Mouse (Mus musculus) CD8-positive naive resting alpha-beta T cell, adult 2 months (primary cell): Measurements from ENCODE around the gene Galnt11.

Source experiments
- DNase-seq, 2 experiments: peaks; one replicate each; pipeline ENCODE4 v3.0.0; 2022; ENCODE audit warnings: low read depth in 2 of 2, low spot score in 2 of 2

The Galnt11 gene

DNA sequence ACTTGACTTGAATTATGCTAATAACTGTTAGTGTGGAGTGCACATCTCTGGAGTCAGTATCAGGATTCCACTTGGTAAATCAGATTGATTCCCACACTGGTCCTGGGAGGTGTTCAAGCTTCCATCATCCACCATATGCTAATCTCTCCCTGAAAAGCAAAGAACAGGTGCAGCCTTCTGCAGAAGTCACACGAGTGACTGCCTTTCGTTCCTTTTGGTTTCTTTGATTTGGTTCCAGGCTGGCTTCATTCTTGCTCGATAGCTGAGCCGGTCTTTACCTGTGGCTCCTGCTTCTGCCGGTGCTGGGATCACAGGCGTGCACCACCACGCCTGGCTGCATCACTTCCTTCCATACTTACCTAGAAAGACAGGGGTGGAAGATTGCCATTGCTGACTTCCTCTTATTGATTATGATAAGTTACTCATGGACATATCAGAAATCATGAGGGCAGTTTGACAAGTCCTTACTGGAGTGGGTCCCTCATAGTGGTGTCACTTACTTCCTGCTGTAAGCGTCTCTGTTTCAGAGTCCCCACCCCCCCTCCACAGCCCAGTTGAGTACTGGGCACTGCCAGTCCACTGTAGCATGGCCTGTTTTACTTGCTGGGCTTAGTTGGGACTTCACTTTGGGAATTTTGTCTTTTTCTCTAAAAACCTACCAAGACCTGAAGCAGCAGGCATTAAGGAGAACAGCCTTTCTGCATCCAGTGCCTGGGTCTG is 31.3 kb downstream of the Galnt11 start:
- DNase-seq: no peak

DNA sequence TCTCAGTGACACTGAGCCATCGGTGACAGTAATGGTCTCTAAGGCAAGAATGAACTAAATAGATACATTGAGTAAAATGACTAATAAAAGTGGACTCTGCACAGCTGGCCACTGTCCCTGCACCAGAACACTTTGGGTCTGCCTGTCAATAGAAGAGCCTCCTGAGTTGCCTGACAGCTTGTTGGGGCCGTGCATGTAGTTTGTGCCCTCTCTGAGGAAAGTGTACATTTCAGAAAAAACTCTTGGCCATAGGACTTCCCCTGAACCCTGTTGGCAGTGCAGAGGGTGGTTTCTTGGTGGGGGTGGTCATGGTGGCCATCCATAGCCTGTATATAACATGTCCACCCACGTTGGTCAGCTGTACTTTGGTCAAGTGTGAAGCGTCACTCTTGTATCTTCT is 32.8 kb downstream of the Galnt11 start:
- DNase-seq: no peak

GRCm38 (mm10) chr5:25256686-25257085 is 35.0 kb downstream of the Galnt11 start:
- DNase-seq: no peak

GRCm38 (mm10) chr5:25261452-25261851 is 39.7 kb downstream of the Galnt11 start:
- DNase-seq: no peak

GRCm38 (mm10) chr5:25262266-25262665 is 40.6 kb downstream of the Galnt11 start:
- DNase-seq: no peak

DNA sequence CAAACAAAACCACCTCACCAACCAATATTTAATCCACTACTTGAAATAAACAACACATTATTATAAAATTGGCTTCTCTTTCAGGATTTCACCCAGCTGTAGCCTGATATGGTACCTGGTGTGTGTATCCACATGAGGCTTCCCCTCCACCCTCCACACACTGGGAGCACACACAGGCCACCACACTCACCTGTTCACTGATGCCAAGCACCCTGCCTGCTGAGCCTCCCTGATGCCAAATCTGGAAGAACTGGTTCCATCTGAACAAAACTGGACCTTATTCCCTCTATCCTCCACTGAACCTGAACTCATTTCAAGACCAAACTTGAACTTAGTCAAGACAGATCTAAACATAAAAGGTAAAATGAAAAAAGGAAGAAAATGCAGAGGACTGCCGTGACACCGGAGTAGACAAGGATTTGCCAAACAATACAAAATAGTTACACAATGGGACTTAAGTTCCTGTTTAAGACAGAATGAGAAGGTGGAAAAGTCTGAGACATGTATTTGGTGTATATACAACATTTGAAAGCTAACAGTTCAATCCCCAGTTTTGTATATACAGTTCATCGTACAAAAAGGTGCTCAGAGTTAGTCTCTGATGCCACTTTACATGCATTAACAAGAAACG is 46.7 kb downstream of the Galnt11 start:
- DNase-seq: no peak

- DNase-seq: no peak
Observed at GRCm38 (mm10) chr5:25275629-25276028, 53.9 kb downstream of the Galnt11 start.

- DNase-seq: no peak
Observed at GRCm38 (mm10) chr5:25276365-25276764, 54.7 kb downstream of the Galnt11 start.

- DNase-seq: no peak
Observed at GRCm38 (mm10) chr5:25283988-25284387, 62.3 kb downstream of the Galnt11 start.

DNA sequence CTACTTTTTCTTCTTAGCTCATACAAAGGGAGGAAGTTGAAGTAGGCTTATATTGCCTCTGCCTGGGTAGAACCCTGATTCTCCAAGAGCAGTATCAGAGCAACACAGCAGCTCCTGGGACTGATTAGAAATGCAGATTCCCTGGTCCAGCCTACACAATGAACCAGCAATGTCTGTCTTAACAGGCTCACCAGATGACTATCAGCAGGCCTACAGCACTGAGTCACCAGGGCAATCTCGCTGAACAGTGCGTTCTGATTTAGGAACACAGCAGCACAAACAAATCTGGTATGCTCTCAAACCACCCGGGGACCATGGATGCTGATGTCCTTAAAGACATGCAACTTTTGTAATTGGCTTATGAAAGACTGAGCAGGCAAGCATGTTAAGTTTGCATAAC is 75.1 kb downstream of the Galnt11 start:
- DNase-seq: no peak

GRCm38 (mm10) chr5:25310226-25310625 is 88.5 kb downstream of the Galnt11 start:
- no peak for DNase-seq

DNA sequence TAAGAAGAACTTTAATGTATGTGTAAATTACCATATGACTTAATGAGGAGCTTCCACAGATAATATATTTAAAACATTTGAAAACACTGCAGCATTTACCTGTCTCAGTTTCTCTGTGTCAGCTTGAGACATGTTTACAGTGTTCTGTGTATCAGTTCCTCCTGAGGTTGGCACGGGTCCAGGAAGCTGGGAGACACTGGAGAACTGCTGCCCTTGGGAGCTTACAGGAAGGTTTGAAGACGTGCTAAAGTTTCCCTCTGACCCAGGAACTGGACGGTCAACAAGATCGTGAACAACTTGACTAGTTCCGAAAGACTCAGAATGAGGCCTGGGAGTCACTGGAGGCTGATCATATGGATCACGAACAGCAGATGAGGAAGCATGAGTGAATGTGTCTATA is 92.2 kb downstream of the Galnt11 start:
- DNase-seq: no peak
